Mouse (Mus musculus) heart, embryonic 12.5 days (tissue): ENCODE results near the gene Jmjd7. TPM values are rescaled to one million over a fixed set of nuclear protein-coding genes. Genes with fewer than 3 reads are reported as not detected.

Experiments
- ATAC-seq: fragments of 200-750 bp; cut with Nextera tagmentation; 2 replicates; pipeline ENCODE4 v1.8.0; 2017; ENCODE audit warnings: moderate TSS enrichment, moderate library complexity; ENCODE audit not compliant: insufficient number of reproducible peaks, low FRiP score
- H3K27ac ChIP-seq: fragments of 300-500 bp; sonication (generic); 2 replicates; pipeline ENCODE4 v1.5.1; 2016; ENCODE audit warnings: mild to moderate bottlenecking, moderate library complexity; ENCODE audit not compliant: poor library complexity, severe bottlenecking
- H3K27me3 ChIP-seq: fragments of 300-500 bp; sonication (generic); replicated peaks from 2 replicates; pipeline ENCODE4 v1.6.1; 2016; ENCODE audit warnings: mild to moderate bottlenecking, moderate library complexity
- H3K36me3 ChIP-seq: fragments of 300-500 bp; sonication (generic); 2 replicates; pipeline ENCODE4 v1.6.1; 2016; ENCODE audit warnings: mild to moderate bottlenecking, moderate library complexity
- H3K4me1 ChIP-seq: fragments of 300-500 bp; sonication (generic); replicated peaks from 2 replicates; pipeline ENCODE4 v1.6.1; 2016; ENCODE audit warnings: mild to moderate bottlenecking
- H3K4me2 ChIP-seq: fragments of 300-500 bp; sonication (generic); 2 replicates; pipeline ENCODE4 v1.6.1; 2016; ENCODE audit warnings: mild to moderate bottlenecking, moderate library complexity
- H3K4me3 ChIP-seq: fragments of 300-500 bp; sonication (generic); 2 replicates; pipeline ENCODE4 v1.5.1; 2016; ENCODE audit warnings: mild to moderate bottlenecking
- H3K9ac ChIP-seq: fragments of 300-500 bp; sonication (generic); 2 replicates; pipeline ENCODE4 v1.6.1; 2016; ENCODE audit warnings: mild to moderate bottlenecking, moderate library complexity
- H3K9me3 ChIP-seq: fragments of 300-500 bp; sonication (generic); replicated peaks from 2 replicates; pipeline ENCODE4 v1.6.1; 2016; ENCODE audit warnings: mild to moderate bottlenecking, moderate library complexity
- WGBS: fragments of 180-500 bp; shearing (Covaris S2); methylation state at CpG from one replicate; pipeline ENCODE4 v1.1.7; 2016; 5-methylcytosine and 5-hydroxymethylcytosine counted together
- polyA plus RNA-seq: library from polyadenylated mRNA; unstranded; fragments of >200 nt; fragmentation: Nextera tagmentation; extraction: Ambion mirVana; gene quantifications from 2 replicates; pipeline ENCODE4 v1.2.1, GENCODE M21; 2016

The Jmjd7 gene
- polyA plus RNA-seq, 1 experiment from 2014 or later = 13.1 TPM

- H3K36me3 ChIP-seq = peaks cover 34% of the 10 kb centered on the region
- no peak overlapping the region for H3K9ac ChIP-seq
- 41% methylated on average over 4 of the region's 4 CpGs for WGBS
- no peaks in the 10 kb centered on the region for H3K9me3 ChIP-seq
- peaks cover 9% of the 10 kb centered on the region for H3K4me1 ChIP-seq
- H3K27ac ChIP-seq = no peak overlapping the region
- no peak overlapping the region for H3K4me3 ChIP-seq
- H3K4me2 ChIP-seq = no peak overlapping the region
- no peak for ATAC-seq
- peaks cover 10% of the 10 kb centered on the region; the same call in 1 of the 2 replicates for H3K27me3 ChIP-seq
Observed at GRCm38 (mm10) chr2:120044101-120044603, 16.9 kb downstream of the Jmjd7 start.

GRCm38 (mm10) chr2:120044676-120045075, 17.4 kb downstream of the Jmjd7 start:
- H3K4me2 ChIP-seq = no peak overlapping the region
- no peaks in the 10 kb centered on the region for H3K9me3 ChIP-seq
- peaks cover 29% of the 10 kb centered on the region for H3K36me3 ChIP-seq
- no peak overlapping the region for H3K4me3 ChIP-seq
- peaks cover 9% of the 10 kb centered on the region for H3K4me1 ChIP-seq
- no peak overlapping the region for H3K9ac ChIP-seq
- peaks cover 14% of the 10 kb centered on the region; the same call in 1 of the 2 replicates for H3K27me3 ChIP-seq
- ATAC-seq = no peak
- 72% methylated on average over 3 of the region's 3 CpGs for WGBS
- no peak overlapping the region for H3K27ac ChIP-seq

GRCm38 (mm10) chr2:120046486-120047310, 19.4 kb downstream of the Jmjd7 start:
- Histone ChIP-seq H3K27me3 (peaks cover 20% of the 10 kb centered on the region), H3K4me1 (peaks cover 9% of the 10 kb centered on the region), H3K9ac (no peak overlapping the region), H3K4me3 (no peak overlapping the region), H3K9me3 (no peaks in the 10 kb centered on the region), H3K36me3 (peaks cover 9% of the 10 kb centered on the region), H3K27ac (no peak overlapping the region), H3K4me2 (no peak overlapping the region)
- ATAC-seq = no peak
- WGBS = 59% methylated on average over 14 of the region's 14 CpGs

- Histone ChIP-seq H3K36me3 (no peaks in the 10 kb centered on the region), H3K9me3 (no peaks in the 10 kb centered on the region), H3K4me1 (peaks cover 9% of the 10 kb centered on the region), H3K4me3 (no peak overlapping the region), H3K9ac (no peak overlapping the region), H3K27ac (no peak overlapping the region), H3K4me2 (no peak overlapping the region), H3K27me3 (peaks cover 21% of the 10 kb centered on the region)
- 58% methylated on average over 9 of the region's 9 CpGs for WGBS
- ATAC-seq = no peak
Observed at GRCm38 (mm10) chr2:120048173-120048572, 20.9 kb downstream of the Jmjd7 start.

- Histone ChIP-seq H3K9me3 (no peaks in the 10 kb centered on the region), H3K27ac (no peak overlapping the region), H3K36me3 (no peaks in the 10 kb centered on the region), H3K4me2 (no peak overlapping the region), H3K27me3 (peaks cover 21% of the 10 kb centered on the region), H3K4me3 (no peak overlapping the region), H3K9ac (no peak overlapping the region), H3K4me1 (peaks cover 11% of the 10 kb centered on the region)
- WGBS = 54% methylated on average over 10 of the region's 10 CpGs
- ATAC-seq = peak; percentile 39; the same call in 1 of the 2 replicates
Observed at GRCm38 (mm10) chr2:120049632-120050274, 22.5 kb downstream of the Jmjd7 start.

GRCm38 (mm10) chr2:120051405-120051804, 24.1 kb downstream of the Jmjd7 start:
- Histone ChIP-seq H3K4me1 (peaks cover 15% of the 10 kb centered on the region), H3K27ac (no peak overlapping the region), H3K9ac (no peak overlapping the region), H3K9me3 (no peaks in the 10 kb centered on the region), H3K27me3 (peaks cover 21% of the 10 kb centered on the region), H3K4me2 (no peak overlapping the region), H3K4me3 (no peak overlapping the region), H3K36me3 (no peaks in the 10 kb centered on the region)
- no peak for ATAC-seq
- 65% methylated on average over 6 of the region's 6 CpGs for WGBS

- ATAC-seq = no peak
- H3K4me1 ChIP-seq = peaks cover 15% of the 10 kb centered on the region
- no peak overlapping the region for H3K4me3 ChIP-seq
- H3K9ac ChIP-seq = no peak overlapping the region
- H3K9me3 ChIP-seq = no peaks in the 10 kb centered on the region
- H3K36me3 ChIP-seq = no peaks in the 10 kb centered on the region
- peaks cover 14% of the 10 kb centered on the region; the same call in 1 of the 2 replicates for H3K27me3 ChIP-seq
- H3K27ac ChIP-seq = no peak overlapping the region
- no peak overlapping the region for H3K4me2 ChIP-seq
- WGBS = 63% methylated on average over 12 of the region's 12 CpGs
Observed at GRCm38 (mm10) chr2:120054771-120055552, 27.7 kb downstream of the Jmjd7 start.

GRCm38 (mm10) chr2:120055923-120056322, 28.6 kb downstream of the Jmjd7 start:
- Histone ChIP-seq H3K4me3 (no peak overlapping the region), H3K9me3 (no peaks in the 10 kb centered on the region), H3K27me3 (peaks cover 14% of the 10 kb centered on the region; the same call in 1 of the 2 replicates), H3K27ac (no peak overlapping the region), H3K9ac (no peak overlapping the region), H3K4me2 (no peak overlapping the region), H3K4me1 (peaks cover 15% of the 10 kb centered on the region), H3K36me3 (no peaks in the 10 kb centered on the region)
- ATAC-seq = no peak
- WGBS = 79% methylated on average over 10 of the region's 10 CpGs

- ATAC-seq = no peak
- Histone ChIP-seq H3K4me1 (peaks cover 15% of the 10 kb centered on the region), H3K4me3 (no peak overlapping the region), H3K36me3 (no peaks in the 10 kb centered on the region), H3K9ac (no peak overlapping the region), H3K4me2 (no peak overlapping the region), H3K27ac (no peak overlapping the region), H3K27me3 (peaks cover 8% of the 10 kb centered on the region; the same call in 1 of the 2 replicates), H3K9me3 (no peaks in the 10 kb centered on the region)
- WGBS = 79% methylated on average over 4 of the region's 4 CpGs
Observed at GRCm38 (mm10) chr2:120058818-120059217, 31.5 kb downstream of the Jmjd7 start.

GRCm38 (mm10) chr2:120059466-120059865, 32.2 kb downstream of the Jmjd7 start:
- no peak overlapping the region for H3K4me2 ChIP-seq
- H3K4me3 ChIP-seq = no peak overlapping the region
- peaks cover 9% of the 10 kb centered on the region; the same call in 1 of the 2 replicates for H3K4me1 ChIP-seq
- no peaks in the 10 kb centered on the region for H3K9me3 ChIP-seq
- WGBS = 63% methylated on average over 3 of the region's 3 CpGs
- H3K27me3 ChIP-seq = peaks cover 8% of the 10 kb centered on the region; the same call in 1 of the 2 replicates
- ATAC-seq = no peak
- H3K36me3 ChIP-seq = no peaks in the 10 kb centered on the region
- H3K27ac ChIP-seq = no peak overlapping the region
- no peak overlapping the region for H3K9ac ChIP-seq
